Mouse (Mus musculus): Measurements from ENCODE around the gene Arhgap32. TPM values are rescaled to one million over a fixed set of nuclear protein-coding genes. Genes with fewer than 3 reads are reported as not detected.

Arhgap32 gene
- polyA plus RNA-seq, 1 experiment from 2014 or later, result 1.3 TPM

- no peak for DNase-seq (ENCODE audit: low spot score)
- no peaks in the 10 kb centered on the region for H3K9me3 ChIP-seq (ENCODE audit: control insufficient read depth, low read length)
- H3K4me1 ChIP-seq (replicated peaks; ENCODE audit: control insufficient read depth, insufficient read depth, low read length), result no peaks in the 10 kb centered on the region; the same call in 1 of the 2 replicates
- WGBS, result 57% methylated on average over 4 of the region's 4 CpGs
- no peak overlapping the region for H3K4me3 ChIP-seq (ENCODE audit: low read depth, low read length)
- ATAC-seq (replicated peaks; ENCODE audit: low FRiP score), result no peak
- no peak overlapping the region for H3K4me2 ChIP-seq
- H3K9ac ChIP-seq (ENCODE audit: low read depth, low read length), result no peak overlapping the region
- no peaks in the 10 kb centered on the region for H3K27me3 ChIP-seq (replicated peaks; ENCODE audit: control insufficient read depth, insufficient read depth, low read length)
- H3K27ac ChIP-seq (ENCODE audit: low read depth, low read length), result no peak overlapping the region
- no peaks in the 10 kb centered on the region for H3K36me3 ChIP-seq (ENCODE audit: control insufficient read depth, insufficient read depth, low read length)
These were observed 196.3 kb downstream of the Arhgap32 start for GRCm38 (mm10) chr9:32312208-32312607.

GRCm38 (mm10) chr9:32314071-32314470, 198.1 kb downstream of the Arhgap32 start:
- H3K4me1 ChIP-seq (replicated peaks; ENCODE audit: control insufficient read depth, insufficient read depth, low read length), result no peaks in the 10 kb centered on the region; the same call in 1 of the 2 replicates
- H3K27me3 ChIP-seq (replicated peaks; ENCODE audit: control insufficient read depth, insufficient read depth, low read length), result no peaks in the 10 kb centered on the region
- 52% methylated on average over 3 of the region's 3 CpGs for WGBS
- ATAC-seq (replicated peaks; ENCODE audit: low FRiP score) (no peak), DNase-seq (ENCODE audit: low spot score) (no peak)
- no peak overlapping the region for H3K4me3 ChIP-seq (ENCODE audit: low read depth, low read length)
- H3K9me3 ChIP-seq (ENCODE audit: control insufficient read depth, low read length), result no peaks in the 10 kb centered on the region
- H3K27ac ChIP-seq (ENCODE audit: low read depth, low read length), result no peak overlapping the region
- H3K36me3 ChIP-seq (ENCODE audit: control insufficient read depth, insufficient read depth, low read length), result no peaks in the 10 kb centered on the region
- H3K9ac ChIP-seq (ENCODE audit: low read depth, low read length), result no peak overlapping the region
- H3K4me2 ChIP-seq, result no peak overlapping the region

- H3K4me2 ChIP-seq, result no peak overlapping the region
- 84% methylated on average over 3 of the region's 3 CpGs for WGBS
- H3K4me1 ChIP-seq (replicated peaks; ENCODE audit: control insufficient read depth, insufficient read depth, low read length), result no peaks in the 10 kb centered on the region; the same call in 1 of the 2 replicates
- H3K36me3 ChIP-seq (ENCODE audit: control insufficient read depth, insufficient read depth, low read length), result no peaks in the 10 kb centered on the region
- H3K4me3 ChIP-seq (ENCODE audit: low read depth, low read length), result no peak overlapping the region
- H3K9me3 ChIP-seq (ENCODE audit: control insufficient read depth, low read length), result no peaks in the 10 kb centered on the region
- no peak for DNase-seq (ENCODE audit: low spot score)
- no peaks in the 10 kb centered on the region for H3K27me3 ChIP-seq (replicated peaks; ENCODE audit: control insufficient read depth, insufficient read depth, low read length)
- no peak for ATAC-seq (replicated peaks; ENCODE audit: low FRiP score)
- no peak overlapping the region for H3K9ac ChIP-seq (ENCODE audit: low read depth, low read length)
- no peak overlapping the region for H3K27ac ChIP-seq (ENCODE audit: low read depth, low read length)
These were observed 200.1 kb downstream of the Arhgap32 start for GRCm38 (mm10) chr9:32315999-32316398.

Small RNA genes lying within 50 kb of the gene (microRNA-seq; reads per million reads assigned to microRNA genes)
- gene Gm44453 (ENCODE audit: borderline number of aligned reads), result not detected

Other genes starting within 250 kb of the Arhgap32 start
- gene Barx2, start 202.7 kb upstream of the Arhgap32 start, polyA plus RNA-seq (2014; fragmentation: Nextera tagmentation; extraction: Ambion mirVana), result 0.12 TPM in 1 of 2 replicates, not detected in the other
- 3.7 and 4.8 TPM in 2 replicates for gene Kcnj5, start 228.2 kb downstream of the Arhgap32 start, polyA plus RNA-seq (2014; fragmentation: Nextera tagmentation; extraction: Ambion mirVana)